Mouse (Mus musculus) hindbrain, postnatal 0 days (tissue): ENCODE results near the gene Cyp11a1. TPM values are rescaled to one million over a fixed set of nuclear protein-coding genes. Genes with fewer than 3 reads are reported as not detected.

Experiments used
- ATAC-seq: fragments of 200-750 bp; cut with Nextera tagmentation; 2 replicates; pipeline ENCODE4 v1.8.0; 2017; ENCODE audit warnings: mild to moderate bottlenecking, moderate TSS enrichment, moderate library complexity
- DNase-seq: peaks from one replicate; pipeline ENCODE4 v3.0.0-alpha.2; 2015; ENCODE audit warnings: low spot score
- H3K27ac ChIP-seq: fragments of 300-500 bp; sonication (generic); 2 replicates; pipeline ENCODE4 v1.5.1; 2014; ENCODE audit warnings: mild to moderate bottlenecking
- H3K27me3 ChIP-seq: fragments of 300-500 bp; sonication (generic); 2 replicates; pipeline ENCODE4 v1.6.1; 2014; ENCODE audit warnings: low read length, mixed read lengths; ENCODE audit not compliant: insufficient read depth
- H3K36me3 ChIP-seq: fragments of 300-500 bp; sonication (generic); 2 replicates; pipeline ENCODE4 v1.6.1; 2014; ENCODE audit warnings: low read length, mixed read lengths; ENCODE audit not compliant: insufficient read depth
- H3K4me1 ChIP-seq: fragments of 300-500 bp; sonication (generic); 2 replicates; pipeline ENCODE4 v1.6.1; 2014; ENCODE audit warnings: antibody characterized with exemption, low read length, mixed read lengths; ENCODE audit not compliant: insufficient read depth
- H3K4me2 ChIP-seq: fragments of 300-500 bp; sonication (generic); 2 replicates; pipeline ENCODE4 v1.6.1; 2014; ENCODE audit warnings: low read depth, mild to moderate bottlenecking, low read length, moderate library complexity, mixed read lengths
- H3K4me3 ChIP-seq: fragments of 300-500 bp; sonication (generic); 2 replicates; pipeline ENCODE4 v1.5.1; 2014; ENCODE audit warnings: low read length
- H3K9ac ChIP-seq: fragments of 300-500 bp; sonication (generic); replicated peaks from 2 replicates; pipeline ENCODE4 v1.6.1; 2014; ENCODE audit warnings: mild to moderate bottlenecking, low read length, moderate library complexity, mixed read lengths
- H3K9me3 ChIP-seq: fragments of 300-500 bp; sonication (generic); 2 replicates; pipeline ENCODE4 v1.6.1; 2016; ENCODE audit warnings: low read length, mixed read lengths
- CTCF ChIP-seq: IDR thresholded peaks from 2 replicates; pipeline ENCODE4 v1.5.1; 2016; ENCODE audit warnings: antibody characterized with exemption, control low read depth, low read depth
- WGBS: fragments of 180-500 bp; shearing (Covaris S2); extraction: QIAGEN DNeasy Blood & Tissue Kit; methylation state at CpG from one replicate; pipeline ENCODE4 v1.1.7; 2014; 5-methylcytosine and 5-hydroxymethylcytosine counted together
- polyA plus RNA-seq: library from polyadenylated mRNA; unstranded; fragments of >200 nt; fragmentation: Nextera tagmentation; extraction: Ambion mirVana; gene quantifications from 2 replicates; pipeline ENCODE4 v1.2.1, GENCODE M21; 2015
- total RNA-seq: library from RNA; depleted of rRNA; stranded (reverse); fragments of >200 nt; gene quantifications from 2 replicates; pipeline ENCODE4 v1.2.3, GENCODE M21; 2014

Gene Cyp11a1
- total and polyA plus RNA-seq, 2 experiments from 2014 or later, result 1.2 to 4.3 TPM

DNA sequence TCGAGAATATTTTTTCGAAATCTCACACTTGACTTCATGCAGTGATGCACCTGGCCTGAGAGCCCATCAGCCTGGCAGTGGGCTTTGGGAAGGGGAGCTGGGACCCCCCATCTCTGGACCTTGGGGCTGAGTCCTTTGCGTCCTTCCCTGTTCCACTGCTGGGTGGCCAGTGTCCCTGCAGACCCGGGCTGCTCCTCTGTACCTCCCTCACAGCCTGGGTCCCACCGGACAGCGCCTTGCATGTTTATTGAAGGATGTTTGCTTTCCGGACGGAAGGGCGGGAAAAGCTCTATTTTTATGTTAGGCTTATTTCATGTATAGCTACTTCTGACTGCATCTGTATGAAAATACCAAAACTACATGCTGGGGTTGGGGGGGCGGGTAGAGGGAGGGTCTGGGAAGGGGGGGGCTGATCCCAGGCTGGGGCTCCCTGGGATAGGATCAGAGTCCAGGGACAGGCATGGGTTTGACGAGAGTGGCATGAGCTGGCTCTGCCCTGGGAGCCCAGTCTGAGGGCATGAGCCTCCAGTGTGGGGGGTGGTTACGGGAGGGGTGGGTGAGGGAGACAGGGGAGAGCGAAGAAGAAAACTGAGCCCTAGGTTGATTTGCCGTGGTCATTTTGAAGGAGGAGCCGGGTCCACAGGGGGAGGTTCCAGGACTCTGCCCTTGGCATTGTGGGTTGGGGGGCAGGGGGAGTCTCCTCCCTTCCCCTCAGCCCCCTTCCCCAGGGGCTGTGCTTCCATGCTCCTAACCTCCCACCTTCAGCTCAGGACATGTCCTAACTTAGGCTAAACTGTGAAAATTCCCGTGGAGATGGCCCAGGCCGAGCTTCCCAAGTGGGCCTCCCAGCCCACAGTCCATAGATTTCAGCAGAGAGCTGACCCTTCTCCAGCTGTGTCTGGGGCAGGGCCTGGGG is 44.1 kb upstream of the Cyp11a1 start:
- Histone ChIP-seq H3K4me2 (no peak overlapping the region), H3K27ac (peak overlapping the region; percentile 1; the same call in 1 of the 2 replicates), H3K4me3 (no peak overlapping the region), H3K9me3 (no peaks in the 10 kb centered on the region), H3K36me3 (peaks cover 29% of the 10 kb centered on the region), H3K9ac (no peak overlapping the region), H3K27me3 (no peaks in the 10 kb centered on the region), H3K4me1 (no peaks in the 10 kb centered on the region)
- no peak for ATAC-seq
- no peak for TF ChIP-seq CTCF
- DNase-seq, result no peak
- 69% methylated on average over 17 of the region's 17 CpGs for WGBS

GRCm38 (mm10) chr9:57963249-57963997 is 42.8 kb upstream of the Cyp11a1 start:
- 0 out of 2 replicates have a peak, but pooled peaks cover 6% of the 10 kb centered on the region for H3K4me1 ChIP-seq
- no peak for TF ChIP-seq CTCF
- H3K4me2 ChIP-seq, result no peak overlapping the region
- DNase-seq, result no peak
- 84% methylated on average over 4 of the region's 4 CpGs for WGBS
- no peaks in the 10 kb centered on the region for H3K9me3 ChIP-seq
- H3K4me3 ChIP-seq, result no peak overlapping the region
- ATAC-seq, result no peak
- no peak overlapping the region for H3K9ac ChIP-seq
- H3K36me3 ChIP-seq, result peaks cover 20% of the 10 kb centered on the region
- H3K27me3 ChIP-seq, result no peaks in the 10 kb centered on the region
- no peak overlapping the region for H3K27ac ChIP-seq

DNA sequence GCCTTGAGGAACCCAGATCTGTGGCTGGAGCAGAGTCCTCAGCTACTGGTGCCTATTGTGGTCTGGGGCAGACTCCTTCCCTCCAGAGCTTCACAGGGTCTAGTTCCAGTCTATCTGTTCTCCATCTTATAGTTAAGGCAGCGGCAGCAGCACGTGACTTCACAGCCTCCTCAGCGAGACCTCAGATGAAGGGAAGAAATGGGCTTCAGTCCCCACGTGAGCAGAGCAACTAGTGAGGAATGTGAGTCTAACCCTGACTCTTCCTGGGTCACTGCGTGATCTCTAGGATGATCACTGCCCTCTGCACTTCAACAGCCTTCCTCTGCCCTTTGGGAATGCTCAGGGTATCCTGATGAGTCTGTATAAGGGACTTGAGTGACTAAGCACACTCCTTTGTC is 42.2 kb upstream of the Cyp11a1 start:
- no peak overlapping the region for H3K27ac ChIP-seq
- H3K4me2 ChIP-seq, result no peak overlapping the region
- H3K27me3 ChIP-seq, result no peaks in the 10 kb centered on the region
- WGBS, result 75% methylated on average over 5 of the region's 5 CpGs
- no peak for TF ChIP-seq CTCF
- DNase-seq, result no peak
- H3K36me3 ChIP-seq, result peaks cover 20% of the 10 kb centered on the region
- H3K4me1 ChIP-seq, result 0 out of 2 replicates have a peak, but pooled peaks cover 6% of the 10 kb centered on the region
- no peak overlapping the region for H3K4me3 ChIP-seq
- no peaks in the 10 kb centered on the region for H3K9me3 ChIP-seq
- H3K9ac ChIP-seq, result no peak overlapping the region
- ATAC-seq, result no peak

GRCm38 (mm10) chr9:57964528-57965250 is 41.5 kb upstream of the Cyp11a1 start:
- DNase-seq, result no peak
- Histone ChIP-seq H3K4me1 (0 out of 2 replicates have a peak, but pooled peaks cover 6% of the 10 kb centered on the region), H3K36me3 (peaks cover 20% of the 10 kb centered on the region), H3K4me3 (no peak overlapping the region), H3K4me2 (no peak overlapping the region), H3K9me3 (no peaks in the 10 kb centered on the region), H3K9ac (no peak overlapping the region), H3K27me3 (no peaks in the 10 kb centered on the region), H3K27ac (no peak overlapping the region)
- 69% methylated on average over 6 of the region's 6 CpGs for WGBS
- no peak for ATAC-seq
- TF ChIP-seq CTCF, result no peak

DNA sequence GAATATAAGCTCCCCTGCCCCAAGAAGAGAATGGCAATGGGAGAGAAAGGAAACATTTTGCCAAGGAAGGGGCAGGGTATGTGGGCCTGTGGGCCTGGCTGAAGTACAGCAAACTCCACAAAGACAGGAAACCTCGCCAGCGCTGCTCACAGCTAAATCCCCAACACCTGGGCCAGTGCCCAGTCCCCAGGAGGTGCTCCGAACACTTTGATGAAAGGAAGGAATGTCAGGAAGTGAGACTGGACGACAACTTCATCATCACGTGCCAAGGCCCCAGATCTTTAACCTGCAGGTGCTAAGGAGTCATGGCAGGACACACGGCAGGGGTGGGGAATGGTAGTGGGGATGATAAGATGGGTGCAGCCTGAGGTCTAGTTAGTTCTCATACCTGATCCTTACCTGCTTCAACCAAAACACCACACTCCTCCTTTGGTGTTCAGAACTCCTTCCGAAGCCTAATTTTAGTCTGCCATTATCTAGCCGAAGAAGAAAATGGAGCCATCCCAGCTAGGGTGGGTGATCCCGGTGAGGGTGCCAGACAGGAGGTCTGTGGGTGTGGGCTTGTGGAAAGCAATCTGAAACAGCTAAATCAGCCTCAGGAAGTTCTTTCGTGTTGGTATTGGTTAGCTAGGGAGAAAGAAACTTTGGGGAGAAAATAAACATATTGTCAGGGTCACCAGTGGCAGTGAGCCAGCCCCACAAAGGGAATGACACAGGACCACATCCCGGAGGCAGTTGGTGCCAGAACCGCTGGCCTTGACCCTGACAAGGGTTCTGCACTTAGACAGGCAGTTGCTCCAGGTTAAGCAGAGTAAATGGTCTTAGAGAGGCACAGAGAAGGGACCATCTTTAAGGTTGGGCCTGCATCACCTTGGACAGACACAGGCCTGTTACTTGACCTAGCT is 40.7 kb upstream of the Cyp11a1 start:
- no peak overlapping the region for H3K27ac ChIP-seq
- peaks cover 14% of the 10 kb centered on the region for H3K36me3 ChIP-seq
- no peak for TF ChIP-seq CTCF
- no peak overlapping the region for H3K4me3 ChIP-seq
- no peaks in the 10 kb centered on the region for H3K27me3 ChIP-seq
- no peak for ATAC-seq
- H3K9me3 ChIP-seq, result no peaks in the 10 kb centered on the region
- no peak for DNase-seq
- H3K4me1 ChIP-seq, result 0 out of 2 replicates have a peak, but pooled peaks cover 6% of the 10 kb centered on the region
- no peak overlapping the region for H3K4me2 ChIP-seq
- WGBS, result 60% methylated on average over 12 of the region's 12 CpGs
- H3K9ac ChIP-seq, result no peak overlapping the region
